Mouse (Mus musculus) heart, postnatal 0 days (tissue): ENCODE data around the gene Arhgap42.

Experiments used
- CTCF ChIP-seq: IDR thresholded peaks from 2 replicates; pipeline ENCODE4 v1.5.1; 2016; ENCODE audit warnings: antibody characterized with exemption, control low read depth, low read depth
- EP300 ChIP-seq: IDR thresholded peaks from 2 replicates; pipeline ENCODE4 v1.6.1; 2016; ENCODE audit warnings: antibody characterized with exemption, low read depth

DNA sequence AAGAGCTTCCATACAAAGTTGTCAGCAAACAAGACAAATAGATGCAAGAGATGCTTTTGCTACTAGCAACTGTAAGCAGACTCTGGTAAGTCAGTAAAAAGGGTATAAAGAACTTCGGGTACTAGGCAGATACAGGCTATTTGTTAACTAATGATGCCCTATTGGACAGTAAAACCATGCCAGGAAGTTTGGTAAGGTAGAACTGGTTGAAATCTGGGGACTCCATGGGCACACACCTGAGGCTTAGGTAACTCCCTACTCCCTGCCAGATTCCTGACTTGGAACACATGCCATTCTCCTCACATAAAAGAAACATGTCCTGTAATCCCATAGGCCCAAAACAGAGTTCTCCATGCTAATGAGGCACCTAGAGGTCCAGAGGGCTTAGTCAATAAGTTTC lies 142.1 kb downstream of the Arhgap42 start:
- TF ChIP-seq CTCF (no peak), EP300 (no peak)
